Mouse (Mus musculus): ENCODE results near the gene Gmeb1. TPM values are rescaled to one million over a fixed set of nuclear protein-coding genes. Genes with fewer than 3 reads are reported as not detected.
"Not testable (repeated sequence)": the region's sequence is repeated elsewhere in the genome, so short reads cannot be mapped to it uniquely, and the experiment has no call there.

Gene Gmeb1
- 13.8 and 16.9 TPM in 2 replicates for polyA plus RNA-seq (2012; rRNA removed)

- TF ChIP-seq CTCF (IDR thresholded peaks at IDR 0.05; ENCODE audit: insufficient read depth, low read length) (no peak), POLR2A (IDR thresholded peaks at IDR 0.05; ENCODE audit: borderline replicate concordance, extremely low read depth, low read depth, low read length) (no peak)
- 8% methylated on average over 39 of the region's 49 CpGs for WGBS
- Histone ChIP-seq H3K4me3 (replicated peaks; ENCODE audit: extremely low read depth, low read depth, low read length) (peak within 1 kb of the TSS; percentile 95), H3K4me1 (ENCODE audit: control insufficient read depth, insufficient read depth, low read length) (peaks cover 7% of the 10 kb centered on the region; the same call in 1 of the 2 replicates)
- peak; percentile 74 for DNase-seq
These were observed at the start of gene Gmeb1 for GRCm38 (mm10) chr4:132261514-132262357. TSS of gene Gmeb1 (minus strand) at chr4:132261602.

DNA sequence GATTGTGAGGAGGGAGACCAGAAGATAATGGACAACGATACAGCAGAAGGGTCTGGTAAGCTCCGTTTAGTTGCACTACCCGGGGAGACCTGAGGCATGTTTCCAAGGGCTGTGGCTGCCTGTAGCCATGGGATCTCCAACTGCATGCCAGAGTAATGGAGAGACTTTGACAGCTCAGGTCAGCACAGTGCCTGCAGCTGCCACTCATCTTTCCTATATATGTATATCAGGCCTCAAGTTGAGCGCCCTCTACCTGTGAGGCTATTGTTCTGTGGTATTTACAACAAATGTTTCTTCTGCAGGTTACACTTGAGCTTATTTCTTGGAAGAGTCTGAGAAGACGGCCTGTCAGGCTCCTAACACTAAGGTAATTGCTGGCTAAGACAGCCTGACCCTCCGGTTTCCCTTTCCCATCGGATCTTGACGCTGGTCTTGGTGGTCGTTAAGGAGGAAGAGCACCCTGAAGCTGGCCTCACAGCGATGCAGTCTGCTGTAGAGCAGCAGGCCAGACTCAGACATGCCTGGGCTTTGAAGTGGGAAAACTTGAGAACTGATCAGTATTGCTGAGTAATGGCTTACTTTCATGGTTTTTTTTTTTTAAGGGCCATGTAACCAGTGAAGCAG lies 48.6 kb upstream of the Gmeb1 start:
- TF ChIP-seq CTCF (IDR thresholded peaks at IDR 0.05; ENCODE audit: insufficient read depth, low read length) (no peak; the same call in 1 of the 2 replicates), POLR2A (IDR thresholded peaks at IDR 0.05; ENCODE audit: borderline replicate concordance, extremely low read depth, low read depth, low read length) (no peak)
- H3K4me3 ChIP-seq (replicated peaks; ENCODE audit: extremely low read depth, low read depth, low read length) = no peak overlapping the region
- DNase-seq = peak; percentile 35
- WGBS = 24% methylated on average over 10 of the region's 10 CpGs
- peaks cover 2% of the 10 kb centered on the region; the same call in 1 of the 2 replicates for H3K4me1 ChIP-seq (ENCODE audit: control insufficient read depth, insufficient read depth, low read length)

GRCm38 (mm10) chr4:132309140-132309848 lies 47.9 kb upstream of the Gmeb1 start:
- peak; percentile 25 for DNase-seq
- Histone ChIP-seq H3K4me1 (ENCODE audit: control insufficient read depth, insufficient read depth, low read length) (peaks cover 2% of the 10 kb centered on the region; the same call in 1 of the 2 replicates), H3K4me3 (replicated peaks; ENCODE audit: extremely low read depth, low read depth, low read length) (peak overlapping the region; percentile 96)
- TF ChIP-seq CTCF (IDR thresholded peaks at IDR 0.05; ENCODE audit: insufficient read depth, low read length) (no peak), POLR2A (IDR thresholded peaks at IDR 0.05; ENCODE audit: borderline replicate concordance, extremely low read depth, low read depth, low read length) (no peak)
- WGBS = 1% methylated on average over 15 of the region's 15 CpGs

DNA sequence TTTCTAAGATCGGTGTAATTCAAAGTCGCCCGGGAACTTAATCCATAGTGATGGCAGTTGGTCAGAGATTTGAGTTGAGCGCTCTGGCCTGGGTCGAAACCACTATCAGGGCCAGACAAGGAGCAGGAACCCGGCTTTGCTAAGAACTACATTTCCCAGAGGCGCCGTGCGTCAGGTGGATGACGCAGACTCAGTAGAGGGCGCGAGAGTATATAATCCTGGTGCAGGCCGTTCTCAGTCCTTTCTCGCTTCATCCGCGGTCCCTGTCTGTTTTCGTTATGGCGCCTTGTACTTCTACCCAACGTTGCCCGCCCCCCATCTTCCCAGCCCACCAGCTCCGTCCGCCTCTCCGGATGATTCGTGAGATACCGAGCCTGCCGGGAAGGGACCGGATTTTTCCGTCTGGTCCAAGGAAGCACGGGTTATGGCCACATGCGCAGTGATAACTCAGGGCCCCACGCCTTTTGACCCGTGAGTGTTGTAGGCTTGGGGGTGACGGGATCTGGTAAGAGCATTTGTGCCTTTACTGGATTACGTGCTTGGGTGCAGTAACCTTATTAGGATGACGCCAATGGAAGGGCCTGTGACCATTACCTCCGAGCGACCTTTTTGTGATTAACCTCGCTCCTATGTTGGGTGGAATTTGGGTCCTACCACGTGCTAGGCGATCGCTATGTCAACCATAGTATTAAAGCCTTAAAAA lies 47.2 kb upstream of the Gmeb1 start:
- WGBS = under 1% methylated on average over 41 of the region's 41 CpGs
- TF ChIP-seq POLR2A (IDR thresholded peaks at IDR 0.05; ENCODE audit: borderline replicate concordance, extremely low read depth, low read depth, low read length) = peak; percentile 100
- no peak for TF ChIP-seq CTCF (IDR thresholded peaks at IDR 0.05; ENCODE audit: insufficient read depth, low read length)
- peak; percentile 90 for DNase-seq
- H3K4me1 ChIP-seq (ENCODE audit: control insufficient read depth, insufficient read depth, low read length) = peaks cover 2% of the 10 kb centered on the region; the same call in 1 of the 2 replicates
- peak overlapping the region; percentile 96 for H3K4me3 ChIP-seq (replicated peaks; ENCODE audit: extremely low read depth, low read depth, low read length)

DNA sequence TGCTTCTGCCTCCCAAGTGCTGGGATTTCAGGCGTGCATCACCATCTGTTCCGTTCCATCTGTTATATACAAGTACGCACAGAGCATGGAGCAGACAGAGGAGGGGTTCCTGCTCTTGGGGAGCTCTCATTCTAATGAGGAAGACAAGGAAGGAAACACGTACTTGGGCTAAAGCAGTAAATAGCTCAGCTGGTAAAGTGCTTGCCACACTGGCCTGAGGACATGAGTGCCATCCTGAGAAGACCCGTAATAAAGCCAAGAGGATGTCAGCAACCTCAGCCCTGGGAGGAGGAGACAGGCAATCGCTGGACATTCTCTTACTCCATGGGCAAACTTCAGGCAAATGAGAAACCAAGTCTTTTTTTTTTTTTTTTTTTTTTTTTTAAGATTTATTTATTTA lies 44.6 kb upstream of the Gmeb1 start:
- Histone ChIP-seq H3K4me3 (replicated peaks; ENCODE audit: extremely low read depth, low read depth, low read length) (no peak overlapping the region), H3K4me1 (ENCODE audit: control insufficient read depth, insufficient read depth, low read length) (peaks cover 2% of the 10 kb centered on the region; the same call in 1 of the 2 replicates)
- 63% methylated on average over 6 of the region's 6 CpGs for WGBS
- DNase-seq = no peak
- no peak for TF ChIP-seq POLR2A (IDR thresholded peaks at IDR 0.05; ENCODE audit: borderline replicate concordance, extremely low read depth, low read depth, low read length)
- no peak for TF ChIP-seq CTCF (IDR thresholded peaks at IDR 0.05; ENCODE audit: insufficient read depth, low read length)

DNA sequence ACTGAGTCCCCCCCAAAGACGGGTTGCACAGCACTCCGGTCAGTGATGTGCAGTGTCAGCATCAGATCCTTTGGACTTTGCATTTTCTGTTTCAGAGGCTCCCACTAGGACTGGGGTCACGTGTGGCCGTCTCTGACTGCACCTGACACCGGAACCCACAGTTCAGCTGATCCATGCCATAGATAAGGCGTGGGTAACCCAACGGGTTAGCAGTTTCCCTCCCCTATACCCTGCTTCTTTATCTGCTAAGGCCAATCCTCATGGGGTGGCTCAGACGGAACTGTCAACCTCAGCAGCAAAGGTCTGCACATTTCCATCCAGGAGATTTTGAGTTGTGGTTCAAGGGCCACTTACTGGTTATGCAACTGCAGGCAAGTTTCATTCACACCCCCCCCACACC lies 43.9 kb upstream of the Gmeb1 start:
- Histone ChIP-seq H3K4me3 (replicated peaks; ENCODE audit: extremely low read depth, low read depth, low read length) (no peak overlapping the region), H3K4me1 (ENCODE audit: control insufficient read depth, insufficient read depth, low read length) (peaks cover 2% of the 10 kb centered on the region; the same call in 1 of the 2 replicates)
- WGBS = 73% methylated on average over 8 of the region's 8 CpGs
- TF ChIP-seq CTCF (IDR thresholded peaks at IDR 0.05; ENCODE audit: insufficient read depth, low read length) (no peak), POLR2A (IDR thresholded peaks at IDR 0.05; ENCODE audit: borderline replicate concordance, extremely low read depth, low read depth, low read length) (no peak)
- no peak for DNase-seq

DNA sequence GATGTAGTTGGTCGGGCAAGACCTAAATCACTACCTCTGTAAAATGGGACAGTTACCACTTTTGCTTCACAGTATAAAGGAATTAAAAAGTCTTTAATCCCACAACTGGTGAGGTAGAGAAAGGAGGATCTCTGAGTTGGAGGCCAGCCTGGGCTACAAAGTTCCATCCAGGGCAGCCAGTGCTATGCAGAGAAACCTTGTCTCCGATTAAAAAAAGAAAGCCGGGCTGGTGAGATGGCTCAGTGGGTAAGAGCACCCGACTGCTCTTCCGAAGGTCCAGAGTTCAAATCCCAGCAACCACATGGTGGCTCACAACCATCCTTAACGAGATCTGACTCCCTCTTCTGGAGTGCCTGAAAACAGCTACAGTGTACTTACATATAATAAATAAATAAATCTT lies 42.1 kb upstream of the Gmeb1 start:
- DNase-seq; H3K4me1 ChIP-seq (ENCODE audit: control insufficient read depth, insufficient read depth, low read length); H3K4me3 ChIP-seq (replicated peaks; ENCODE audit: extremely low read depth, low read depth, low read length): not testable (repeated sequence)
- 44% methylated on average over 6 of the region's 6 CpGs for WGBS

DNA sequence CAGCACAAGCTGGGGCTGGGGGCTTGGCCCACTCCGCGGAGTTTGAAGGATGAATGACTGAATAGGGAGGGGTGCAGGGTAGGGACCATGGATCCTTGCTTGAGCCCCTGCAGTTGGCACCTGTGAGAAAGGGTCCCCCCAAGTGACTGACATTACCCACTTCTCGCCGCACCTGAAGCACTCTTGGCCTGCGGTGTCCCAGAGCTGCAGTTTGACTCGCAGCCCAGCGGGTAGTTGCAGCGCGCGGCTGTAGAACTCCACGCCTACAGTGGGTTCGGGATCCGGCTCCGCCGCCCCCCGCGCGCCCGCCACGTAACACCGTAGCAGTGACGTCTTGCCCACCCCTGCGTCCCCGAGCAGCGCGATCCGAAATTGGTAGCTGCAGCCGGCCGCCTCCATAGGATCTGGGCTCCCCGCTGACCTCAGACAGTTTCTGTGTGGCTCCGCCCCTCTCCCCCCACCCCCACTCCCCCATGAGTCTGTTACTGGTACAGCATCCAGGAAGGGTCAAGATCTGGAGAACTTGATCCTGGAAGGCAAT lies 41.6 kb upstream of the Gmeb1 start, which contains the start of gene Rab42:
Gene Rab42 (minus strand): TSS at position 447 of the 541 bp plus-strand sequence.
- Histone ChIP-seq H3K4me3 (replicated peaks; ENCODE audit: extremely low read depth, low read depth, low read length) (peak within 1 kb of the TSS; percentile 64), H3K4me1 (ENCODE audit: control insufficient read depth, insufficient read depth, low read length) (no peaks in the 10 kb centered on the region)
- TF ChIP-seq POLR2A (IDR thresholded peaks at IDR 0.05; ENCODE audit: borderline replicate concordance, extremely low read depth, low read depth, low read length) (no peak), CTCF (IDR thresholded peaks at IDR 0.05; ENCODE audit: insufficient read depth, low read length) (no peak)
- peak; percentile 36 for DNase-seq
- 2% methylated on average over 31 of the region's 31 CpGs for WGBS

All from lung, adult 2 months (tissue).